Mouse (Mus musculus) megakaryocyte, embryonic 14.5 days (primary cell): ENCODE data around the gene Cntnap2.

ENCODE experiments used
- FLI1 ChIP-seq: IDR thresholded peaks from 2 replicates; pipeline ENCODE4 v1.6.1; 2012; ENCODE audit warnings: low read length, inconsistent platforms, mixed read lengths
- GATA1 ChIP-seq: IDR thresholded peaks from 3 replicates; pipeline ENCODE4 v1.6.1; 2012; ENCODE audit warnings: mixed read lengths, low read length, inconsistent platforms, borderline replicate concordance

GRCm38 (mm10) chr6:47337300-47337699 lies 2278.1 kb downstream of the Cntnap2 start:
- TF ChIP-seq GATA1 (no peak), FLI1 (no peak)
